Mouse (Mus musculus): ENCODE measurements around the gene Sept11. TPM values are rescaled to one million over a fixed set of nuclear protein-coding genes. Genes with fewer than 3 reads are reported as not detected.

Gene Sept11
- polyA plus RNA-seq, 1 experiment from 2014 or later = 224 TPM

DNA sequence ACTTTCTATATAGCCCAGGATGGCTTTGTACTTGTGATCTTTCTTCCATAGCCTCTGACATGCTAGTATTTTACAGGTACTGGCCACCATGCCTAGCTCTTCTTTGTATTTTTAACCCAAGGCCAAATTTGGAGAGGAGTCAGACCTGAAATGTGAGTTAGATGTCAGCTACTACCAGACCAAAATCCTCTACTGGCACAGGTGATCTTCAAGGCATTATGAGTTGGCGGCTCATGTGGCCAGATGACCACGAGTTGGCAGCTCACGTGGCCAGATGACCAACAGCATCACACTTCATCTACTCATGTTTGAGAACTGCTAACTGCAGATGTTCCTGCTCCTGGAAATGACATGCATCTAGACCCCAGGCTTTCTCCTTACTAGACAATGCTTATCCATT lies 125.1 kb downstream of the Sept11 start:
- no peaks in the 10 kb centered on the region for H3K9me3 ChIP-seq (ENCODE audit: control insufficient read depth, low read length)
- no peaks in the 10 kb centered on the region for H3K4me1 ChIP-seq (ENCODE audit: control insufficient read depth, insufficient read depth, low read length)
- no peaks in the 10 kb centered on the region for H3K27me3 ChIP-seq (ENCODE audit: control insufficient read depth, insufficient read depth, low read length)
- H3K36me3 ChIP-seq (ENCODE audit: control insufficient read depth, insufficient read depth, low read length) = no peaks in the 10 kb centered on the region
- no peak overlapping the region for H3K9ac ChIP-seq (ENCODE audit: low read depth, low read length)
- ATAC-seq (ENCODE audit: low FRiP score, low TSS enrichment) = no peak
- 88% methylated on average over 3 of the region's 3 CpGs for WGBS
- H3K4me2 ChIP-seq (replicated peaks; ENCODE audit: low read depth, low read length) = no peak overlapping the region
- no peak overlapping the region for H3K27ac ChIP-seq (ENCODE audit: low read depth, low read length)
- H3K4me3 ChIP-seq (ENCODE audit: low read length) = no peak overlapping the region

DNA sequence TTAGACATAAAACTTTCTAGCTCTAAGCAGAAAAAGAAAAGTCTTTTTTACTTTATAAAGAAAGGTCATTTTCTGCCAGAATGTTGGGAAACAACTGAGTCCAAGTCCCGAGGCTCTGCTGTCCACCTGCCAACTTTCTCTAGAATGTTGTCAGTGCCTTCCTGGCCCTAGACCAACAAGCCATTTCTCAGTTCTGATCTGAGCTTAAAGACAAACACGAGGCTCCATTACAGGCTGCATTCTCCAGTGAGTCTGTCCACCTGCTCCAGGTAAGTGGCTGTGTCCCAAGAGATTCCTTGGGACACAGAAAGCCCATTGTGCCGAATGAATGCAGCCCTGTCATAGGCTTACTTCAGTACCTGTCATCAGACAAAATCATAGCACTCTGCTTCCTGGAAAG lies 128.4 kb downstream of the Sept11 start:
- 59% methylated on average over 3 of the region's 3 CpGs for WGBS
- no peaks in the 10 kb centered on the region for H3K27me3 ChIP-seq (ENCODE audit: control insufficient read depth, insufficient read depth, low read length)
- no peak for ATAC-seq (ENCODE audit: low FRiP score, low TSS enrichment)
- H3K9me3 ChIP-seq (ENCODE audit: control insufficient read depth, low read length) = no peaks in the 10 kb centered on the region
- H3K4me1 ChIP-seq (ENCODE audit: control insufficient read depth, insufficient read depth, low read length) = no peaks in the 10 kb centered on the region
- no peak overlapping the region for H3K27ac ChIP-seq (ENCODE audit: low read depth, low read length)
- no peak overlapping the region for H3K4me2 ChIP-seq (replicated peaks; ENCODE audit: low read depth, low read length)
- H3K4me3 ChIP-seq (ENCODE audit: low read length) = no peak overlapping the region
- H3K36me3 ChIP-seq (ENCODE audit: control insufficient read depth, insufficient read depth, low read length) = no peaks in the 10 kb centered on the region
- H3K9ac ChIP-seq (ENCODE audit: low read depth, low read length) = no peak overlapping the region

DNA sequence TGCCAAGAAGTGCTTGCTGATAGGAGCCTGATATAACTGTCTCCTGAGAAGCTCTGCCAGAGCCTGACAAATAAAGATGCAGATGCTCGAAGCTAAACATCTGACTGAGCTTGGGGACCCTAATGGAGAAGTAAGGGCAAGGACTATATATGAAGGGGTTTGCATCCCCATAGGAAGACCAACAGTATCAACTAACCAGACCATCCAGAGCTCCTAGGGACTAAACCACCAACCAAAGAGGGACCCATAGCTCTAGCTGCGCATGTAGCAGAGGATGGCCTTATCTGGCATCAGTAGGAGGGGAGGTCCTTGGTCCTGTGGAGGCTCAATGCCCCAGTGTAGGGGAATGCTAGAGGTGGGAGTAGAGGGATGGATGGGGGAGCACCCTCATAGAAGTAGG lies 131.3 kb downstream of the Sept11 start:
- no peak for ATAC-seq (ENCODE audit: low FRiP score, low TSS enrichment)

More for the DNA sequence above, 131.3 kb downstream of the Sept11 start:
- H3K27me3 ChIP-seq (ENCODE audit: control insufficient read depth, insufficient read depth, low read length) = no peaks in the 10 kb centered on the region
- H3K9me3 ChIP-seq (ENCODE audit: control insufficient read depth, low read length) = no peaks in the 10 kb centered on the region
- H3K4me2 ChIP-seq (replicated peaks; ENCODE audit: low read depth, low read length) = no peak overlapping the region
- H3K4me3 ChIP-seq (ENCODE audit: low read length) = no peak overlapping the region
- H3K4me1 ChIP-seq (ENCODE audit: control insufficient read depth, insufficient read depth, low read length) = no peaks in the 10 kb centered on the region
- no peaks in the 10 kb centered on the region for H3K36me3 ChIP-seq (ENCODE audit: control insufficient read depth, insufficient read depth, low read length)
- no peak overlapping the region for H3K9ac ChIP-seq (ENCODE audit: low read depth, low read length)
- no peak overlapping the region for H3K27ac ChIP-seq (ENCODE audit: low read depth, low read length)
- WGBS = 80% methylated on average over 2 of the region's 2 CpGs

Other genes starting within 250 kb of the Sept11 start
- gene Sowahb, start 48.4 kb upstream of the Sept11 start, polyA plus RNA-seq (2014; fragmentation: Nextera tagmentation; extraction: Ambion mirVana) = 1.4 and 1.7 TPM in 2 replicates
- 132 and 159 TPM in 2 replicates for gene Ccni, start 113.1 kb downstream of the Sept11 start, polyA plus RNA-seq (2014; fragmentation: Nextera tagmentation; extraction: Ambion mirVana)
- gene 2010109A12Rik, start 113.1 kb downstream of the Sept11 start, polyA plus RNA-seq (2014; fragmentation: Nextera tagmentation; extraction: Ambion mirVana) = 1.1 and 1.4 TPM in 2 replicates
- gene Ccng2, start 173.8 kb downstream of the Sept11 start, polyA plus RNA-seq (2014; fragmentation: Nextera tagmentation; extraction: Ambion mirVana) = 53.2 and 69.4 TPM in 2 replicates

All from kidney, embryonic 14.5 days (tissue).